Mouse (Mus musculus): ENCODE data around the gene Catsperz. TPM values are rescaled to one million over a fixed set of nuclear protein-coding genes. Genes with fewer than 3 reads are reported as not detected.
A peak's percentile ranks its signal among the peaks of the same experiment; 100 is the strongest.

The Catsperz gene
- total RNA-seq, 1 experiment, result 14.9 TPM

- Histone ChIP-seq H3K36me3 (ENCODE audit: control insufficient read depth, insufficient read depth, low read length, poor library complexity, severe bottlenecking) (no peaks in the 10 kb centered on the region), H3K9ac (ENCODE audit: insufficient read depth, low read depth, low read length, poor library complexity, severe bottlenecking) (no peak overlapping the region), H3K9me3 (ENCODE audit: control insufficient read depth, insufficient read depth, low read depth, low read length) (no peaks in the 10 kb centered on the region), H3K27ac (ENCODE audit: insufficient read depth, low read depth, low read length, poor library complexity, severe bottlenecking) (no peak overlapping the region), H3K4me3 (ENCODE audit: insufficient read depth in 1 of 2, low read depth in 1 of 2, low read length in 2 of 2, poor library complexity in 1 of 2, severe bottlenecking in 1 of 2) (no peak overlapping the region), H3K4me1 (ENCODE audit: control insufficient read depth in 2 of 2, insufficient read depth in 2 of 2, low read length in 2 of 2, poor library complexity in 1 of 2) (peaks cover 3 to 29% of the 10 kb centered on the region in 2 experiments)
- no peak for DNase-seq (ENCODE audit: low read depth, low spot score)
- in situ Hi-C loops (cut with MboI; ENCODE audit: low sequenced_read_pairs in 2 of 2, unreplicated experiment in 2 of 2), result no loop called here
- TF ChIP-seq MAFK (IDR thresholded peaks at IDR 0.05; ENCODE audit: insufficient read depth, low read depth, low read length) (no peak), ZNF384 (IDR thresholded peaks at IDR 0.05; ENCODE audit: low read depth, low read length) (no peak), ZC3H11A (IDR thresholded peaks at IDR 0.05; ENCODE audit: borderline replicate concordance, low read depth, low read length) (no peak), HCFC1 (IDR thresholded peaks at IDR 0.05; ENCODE audit: borderline replicate concordance, insufficient read depth, low read length) (no peak), CHD2 (IDR thresholded peaks at IDR 0.05; ENCODE audit: low read depth, low read length) (no peak)
Observed at GRCm38 (mm10) chr19:6931002-6931401, 5.8 kb upstream of the Catsperz start.

- DNase-seq (ENCODE audit: low read depth, low spot score), result no peak
- TF ChIP-seq MAFK (IDR thresholded peaks at IDR 0.05; ENCODE audit: insufficient read depth, low read depth, low read length) (no peak), ZNF384 (IDR thresholded peaks at IDR 0.05; ENCODE audit: low read depth, low read length) (no peak), HCFC1 (IDR thresholded peaks at IDR 0.05; ENCODE audit: borderline replicate concordance, insufficient read depth, low read length) (no peak), ZC3H11A (IDR thresholded peaks at IDR 0.05; ENCODE audit: borderline replicate concordance, low read depth, low read length) (no peak), CHD2 (IDR thresholded peaks at IDR 0.05; ENCODE audit: low read depth, low read length) (no peak)
- no peaks in the 10 kb centered on the region for H3K36me3 ChIP-seq (ENCODE audit: control insufficient read depth, insufficient read depth, low read length, poor library complexity, severe bottlenecking)
- H3K9me3 ChIP-seq (ENCODE audit: control insufficient read depth, insufficient read depth, low read depth, low read length), result no peaks in the 10 kb centered on the region
- H3K27ac ChIP-seq (ENCODE audit: insufficient read depth, low read depth, low read length, poor library complexity, severe bottlenecking), result no peak overlapping the region
- H3K4me1 ChIP-seq (ENCODE audit: control insufficient read depth in 2 of 2, insufficient read depth in 2 of 2, low read length in 2 of 2, poor library complexity in 1 of 2), result peaks cover 1 to 28% of the 10 kb centered on the region in 2 experiments; a peak in 3 of 4 replicates
- H3K9ac ChIP-seq (ENCODE audit: insufficient read depth, low read depth, low read length, poor library complexity, severe bottlenecking), result no peak overlapping the region
- in situ Hi-C loops (cut with MboI; ENCODE audit: low sequenced_read_pairs in 2 of 2, unreplicated experiment in 2 of 2), result no loop called here
- no peak overlapping the region for H3K4me3 ChIP-seq (ENCODE audit: insufficient read depth in 1 of 2, low read depth in 1 of 2, low read length in 2 of 2, poor library complexity in 1 of 2, severe bottlenecking in 1 of 2)
Observed at GRCm38 (mm10) chr19:6928080-6928479, 2.9 kb upstream of the Catsperz start.

- Histone ChIP-seq H3K36me3 (ENCODE audit: control insufficient read depth, insufficient read depth, low read length, poor library complexity, severe bottlenecking) (no peaks in the 10 kb centered on the region), H3K4me1 (ENCODE audit: control insufficient read depth in 2 of 2, insufficient read depth in 2 of 2, low read length in 2 of 2, poor library complexity in 1 of 2) (peaks cover 4 to 22% of the 10 kb centered on the region in 2 experiments), H3K27ac (ENCODE audit: insufficient read depth, low read depth, low read length, poor library complexity, severe bottlenecking) (no peak overlapping the region), H3K9me3 (ENCODE audit: control insufficient read depth, insufficient read depth, low read depth, low read length) (no peaks in the 10 kb centered on the region), H3K9ac (ENCODE audit: insufficient read depth, low read depth, low read length, poor library complexity, severe bottlenecking) (no peak overlapping the region), H3K4me3 (ENCODE audit: insufficient read depth in 1 of 2, low read depth in 1 of 2, low read length in 2 of 2, poor library complexity in 1 of 2, severe bottlenecking in 1 of 2) (no peak overlapping the region)
- in situ Hi-C loops (cut with MboI; ENCODE audit: low sequenced_read_pairs in 2 of 2, unreplicated experiment in 2 of 2), result no loop called here
- DNase-seq (ENCODE audit: low read depth, low spot score), result no peak
- no peak for TF ChIP-seq ZNF384 (IDR thresholded peaks at IDR 0.05; ENCODE audit: low read depth, low read length)
- no peak for TF ChIP-seq ZC3H11A (IDR thresholded peaks at IDR 0.05; ENCODE audit: borderline replicate concordance, low read depth, low read length)
- TF ChIP-seq MAFK (IDR thresholded peaks at IDR 0.05; ENCODE audit: insufficient read depth, low read depth, low read length), result no peak
- no peak for TF ChIP-seq CHD2 (IDR thresholded peaks at IDR 0.05; ENCODE audit: low read depth, low read length)
- TF ChIP-seq HCFC1 (IDR thresholded peaks at IDR 0.05; ENCODE audit: borderline replicate concordance, insufficient read depth, low read length), result no peak
Observed at GRCm38 (mm10) chr19:6926559-6927255, 1.5 kb upstream of the Catsperz start.

- Histone ChIP-seq H3K36me3 (ENCODE audit: control insufficient read depth, insufficient read depth, low read length, poor library complexity, severe bottlenecking) (no peaks in the 10 kb centered on the region), H3K9me3 (ENCODE audit: control insufficient read depth, insufficient read depth, low read depth, low read length) (no peaks in the 10 kb centered on the region), H3K9ac (ENCODE audit: insufficient read depth, low read depth, low read length, poor library complexity, severe bottlenecking) (peak overlapping the region; percentile 59), H3K27ac (ENCODE audit: insufficient read depth, low read depth, low read length, poor library complexity, severe bottlenecking) (no peak overlapping the region), H3K4me1 (ENCODE audit: control insufficient read depth in 2 of 2, insufficient read depth in 2 of 2, low read length in 2 of 2, poor library complexity in 1 of 2) (peaks cover 3 to 15% of the 10 kb centered on the region in 2 experiments), H3K4me3 (ENCODE audit: insufficient read depth in 1 of 2, low read depth in 1 of 2, low read length in 2 of 2, poor library complexity in 1 of 2, severe bottlenecking in 1 of 2) (peak overlapping the region; percentile 28 to 46)
- TF ChIP-seq ZNF384 (IDR thresholded peaks at IDR 0.05; ENCODE audit: low read depth, low read length) (no peak), ZC3H11A (IDR thresholded peaks at IDR 0.05; ENCODE audit: borderline replicate concordance, low read depth, low read length) (no peak), HCFC1 (IDR thresholded peaks at IDR 0.05; ENCODE audit: borderline replicate concordance, insufficient read depth, low read length) (no peak), MAFK (IDR thresholded peaks at IDR 0.05; ENCODE audit: insufficient read depth, low read depth, low read length) (no peak), CHD2 (IDR thresholded peaks at IDR 0.05; ENCODE audit: low read depth, low read length) (no peak)
- in situ Hi-C loops (cut with MboI; ENCODE audit: low sequenced_read_pairs in 2 of 2, unreplicated experiment in 2 of 2), result no loop called here
- DNase-seq (ENCODE audit: low read depth, low spot score), result no peak
Observed at GRCm38 (mm10) chr19:6925611-6926329, 590 bp upstream of the Catsperz start.

Measured in ES-E14 (cell line).